Comparison of ENCODE assay signal across 8 mouse cellular contexts in genomic region chr11:107012324-107013017, GRCm38 (mm10). TPM values are rescaled to one million over a fixed set of nuclear protein-coding genes. Genes with fewer than 3 reads are reported as not detected.
DNase-seq lines count a peak whose midpoint lies in the region; ATAC-seq and TF ChIP-seq lines count a peak whose summit lies in the region.

No protein-coding gene starts in this region.

- peak overlapping the region; percentile 90 for H3K4me3 ChIP-seq in brown adipose tissue, adult 24 weeks (ENCODE audit: insufficient read depth, low read depth, low read length)
- peak overlapping the region; percentile 53 for H3K4me3 ChIP-seq in heart, embryonic 15.5 days
- H3K4me3 ChIP-seq in liver, embryonic 14.5 days (ENCODE audit: insufficient read depth in 1 of 2, low read depth in 2 of 2, low read length in 2 of 2): peak overlapping the region; percentile 79 to 91
- H3K4me3 ChIP-seq in neural tube, embryonic 11.5 days (ENCODE audit: low read depth, low read length): peak overlapping the region; percentile 55
- peak overlapping the region; percentile 48 for H3K4me3 ChIP-seq in stomach, postnatal 0 days (ENCODE audit: low read depth, low read length)

- H3K9me3 ChIP-seq in heart, embryonic 15.5 days (replicated peaks): no peaks in the 10 kb centered on the region
- no peaks in the 10 kb centered on the region; the same call in 1 of the 2 replicates for H3K9me3 ChIP-seq in liver, embryonic 14.5 days (ENCODE audit: control insufficient read depth, low read length)
- H3K9me3 ChIP-seq in neural tube, embryonic 11.5 days (ENCODE audit: control insufficient read depth, low read length): no peaks in the 10 kb centered on the region
- H3K9me3 ChIP-seq in stomach, postnatal 0 days (ENCODE audit: control insufficient read depth, low read length): no peaks in the 10 kb centered on the region

- TF ChIP-seq EP300 in liver, embryonic 14.5 days (IDR thresholded peaks at IDR 0.05; ENCODE audit: low read depth): no peak; the same call in 1 of the 2 replicates
- TF ChIP-seq EP300 in stomach, postnatal 0 days (optimal IDR thresholded peaks at IDR 0.05): no peak

- DNase-seq in CD4-positive, CD25-positive, alpha-beta regulatory T cell, adult 2 months (ENCODE audit: low read depth, low spot score): peak; percentile 98
- DNase-seq in fibroblast of lung, adult 2 months (ENCODE audit: low read depth): peak; percentile 97
- peak; percentile 97 for DNase-seq in kidney, postnatal 25 days
- peak; percentile 89 to 94 (median 92) for DNase-seq in liver, embryonic 14.5 days (ENCODE audit: low read depth in 3 of 3, low spot score in 3 of 3)
- DNase-seq in neural tube, embryonic 11.5 days (ENCODE audit: low spot score): peak; percentile 98
- DNase-seq in stomach, postnatal 0 days (ENCODE audit: low spot score): peak; percentile 97

- TF ChIP-seq CTCF in liver, embryonic 14.5 days (IDR thresholded peaks at IDR 0.05; ENCODE audit: low read depth): no peak
- TF ChIP-seq CTCF in stomach, postnatal 0 days (IDR thresholded peaks at IDR 0.05; ENCODE audit: low read depth): no peak

- ATAC-seq in heart, embryonic 15.5 days (replicated peaks; ENCODE audit: insufficient number of reproducible peaks, insufficient read depth, low FRiP score, low read depth): peak; percentile 90
- peak; percentile 93 for ATAC-seq in liver, embryonic 14.5 days (ENCODE audit: insufficient read depth)
- ATAC-seq in neural tube, embryonic 11.5 days (ENCODE audit: insufficient read depth, low FRiP score, low TSS enrichment): peak; percentile 95
- peak; percentile 91 for ATAC-seq in stomach, postnatal 0 days (ENCODE audit: low FRiP score, low TSS enrichment)

- peaks cover 6% of the 10 kb centered on the region; the same call in 1 of the 2 replicates for H3K27me3 ChIP-seq in heart, embryonic 15.5 days
- no peaks in the 10 kb centered on the region for H3K27me3 ChIP-seq in liver, embryonic 14.5 days (ENCODE audit: control insufficient read depth, insufficient read depth, low read length)
- H3K27me3 ChIP-seq in neural tube, embryonic 11.5 days (ENCODE audit: control insufficient read depth, insufficient read depth, low read length): no peaks in the 10 kb centered on the region
- H3K27me3 ChIP-seq in stomach, postnatal 0 days (ENCODE audit: control insufficient read depth, insufficient read depth, low read length): no peaks in the 10 kb centered on the region

- under 1% methylated on average over 37 of the region's 37 CpGs for WGBS in heart, embryonic 15.5 days
- WGBS in liver, embryonic 14.5 days (ENCODE audit: insufficient replicate concordance): under 1% methylated on average over 37 of the region's 37 CpGs
- under 1% methylated on average over 37 of the region's 37 CpGs for WGBS in neural tube, embryonic 11.5 days
- WGBS in stomach, postnatal 0 days: under 1% methylated on average over 37 of the region's 37 CpGs

- H3K4me2 ChIP-seq in heart, embryonic 15.5 days: peak overlapping the region; percentile 60
- peak overlapping the region; percentile 91 for H3K4me2 ChIP-seq in liver, embryonic 14.5 days (ENCODE audit: low read depth)
- peak overlapping the region; percentile 48 for H3K4me2 ChIP-seq in neural tube, embryonic 11.5 days (ENCODE audit: low read depth)
- peak overlapping the region; percentile 42 for H3K4me2 ChIP-seq in stomach, postnatal 0 days (replicated peaks; ENCODE audit: low read depth)

- H3K27ac ChIP-seq in brown adipose tissue, adult 24 weeks (replicated peaks; ENCODE audit: low read depth, low read length): peak overlapping the region; percentile 97
- H3K27ac ChIP-seq in heart, embryonic 15.5 days: peak overlapping the region; percentile 94
- H3K27ac ChIP-seq in liver, embryonic 14.5 days: peak overlapping the region; percentile 94
- H3K27ac ChIP-seq in neural tube, embryonic 11.5 days (ENCODE audit: low read depth, low read length): peak overlapping the region; percentile 76
- H3K27ac ChIP-seq in stomach, postnatal 0 days (replicated peaks): peak overlapping the region; percentile 97

- peak overlapping the region; percentile 61 for H3K9ac ChIP-seq in heart, embryonic 15.5 days
- peak overlapping the region; percentile 97 for H3K9ac ChIP-seq in liver, embryonic 14.5 days (replicated peaks)
- peak overlapping the region; percentile 79 for H3K9ac ChIP-seq in neural tube, embryonic 11.5 days (ENCODE audit: low read length)
- H3K9ac ChIP-seq in stomach, postnatal 0 days (ENCODE audit: low read length): peak overlapping the region; percentile 67

- no peaks in the 10 kb centered on the region for H3K36me3 ChIP-seq in heart, embryonic 15.5 days
- no peaks in the 10 kb centered on the region for H3K36me3 ChIP-seq in liver, embryonic 14.5 days (replicated peaks; ENCODE audit: control insufficient read depth, insufficient read depth, low read depth)
- no peaks in the 10 kb centered on the region for H3K36me3 ChIP-seq in neural tube, embryonic 11.5 days (ENCODE audit: control insufficient read depth, insufficient read depth, low read length)
- H3K36me3 ChIP-seq in stomach, postnatal 0 days (ENCODE audit: control insufficient read depth, insufficient read depth, low read length): no peaks in the 10 kb centered on the region

- H3K4me1 ChIP-seq in brown adipose tissue, adult 24 weeks (ENCODE audit: control insufficient read depth, insufficient read depth, insufficient read length, low read length): peaks cover 6% of the 10 kb centered on the region
- H3K4me1 ChIP-seq in heart, embryonic 15.5 days (replicated peaks): peaks cover 15% of the 10 kb centered on the region
- H3K4me1 ChIP-seq in liver, embryonic 14.5 days (replicated peaks; ENCODE audit: control insufficient read depth in 2 of 2, insufficient read depth in 2 of 2, low read length in 1 of 2): peaks cover 3 to 6% of the 10 kb centered on the region in 2 experiments; a peak in 3 of 4 replicates
- no peaks in the 10 kb centered on the region for H3K4me1 ChIP-seq in neural tube, embryonic 11.5 days (ENCODE audit: control insufficient read depth, insufficient read depth, low read length)
- H3K4me1 ChIP-seq in stomach, postnatal 0 days (replicated peaks; ENCODE audit: control insufficient read depth, insufficient read depth): no peaks in the 10 kb centered on the region

RNA-seq across cellular contexts. Expression of gene 1810010H24Rik, which starts 13.0 kb away (rescaled TPM):
- 2.5 and 2.8 TPM in 2 replicates for polyA plus RNA-seq in brown adipose tissue, adult 24 weeks (2012; ENCODE audit: insufficient read depth, insufficient read length, missing spikeins)
- 3.1 and 3.2 TPM in 2 replicates for polyA plus RNA-seq in heart, embryonic 15.5 days (2015; fragmentation: Nextera tagmentation; extraction: Ambion mirVana)
- polyA plus RNA-seq in liver, embryonic 14.5 days (2012; rRNA removed): 1.8 and 1.9 TPM in 2 replicates
- polyA plus RNA-seq in liver, embryonic 14.5 days (2014; fragmentation: Nextera tagmentation; extraction: Ambion mirVana): 2.6 and 3.9 TPM in 2 replicates
- 3.5 and 4.5 TPM in 2 replicates for polyA plus RNA-seq in neural tube, embryonic 11.5 days (2014; fragmentation: Nextera tagmentation; extraction: Ambion mirVana)
- polyA plus RNA-seq in stomach, postnatal 0 days (2015; fragmentation: Nextera tagmentation; extraction: Ambion mirVana): 6.3 and 6.8 TPM in 2 replicates

RNA-seq across cellular contexts. Expression of gene Kpna2, which starts 13.1 kb away (rescaled TPM):
- polyA plus RNA-seq in brown adipose tissue, adult 24 weeks (2012; ENCODE audit: insufficient read depth, insufficient read length, missing spikeins): 11.1 and 13.8 TPM in 2 replicates
- 231 and 256 TPM in 2 replicates for polyA plus RNA-seq in heart, embryonic 15.5 days (2015; fragmentation: Nextera tagmentation; extraction: Ambion mirVana)
- 133 and 158 TPM in 2 replicates for polyA plus RNA-seq in liver, embryonic 14.5 days (2012; rRNA removed)
- polyA plus RNA-seq in liver, embryonic 14.5 days (2014; fragmentation: Nextera tagmentation; extraction: Ambion mirVana): 277 and 283 TPM in 2 replicates
- polyA plus RNA-seq in neural tube, embryonic 11.5 days (2014; fragmentation: Nextera tagmentation; extraction: Ambion mirVana): 632 and 636 TPM in 2 replicates
- polyA plus RNA-seq in stomach, postnatal 0 days (2015; fragmentation: Nextera tagmentation; extraction: Ambion mirVana): 146 and 158 TPM in 2 replicates

Comparison
In these comparisons a context has a peak if more than half of its experiments do, and no peak if none do; other contexts are left out.
1. Peak in every context shown above with its lines: DNase-seq, ATAC-seq, H3K4me3 ChIP-seq and H3K27ac ChIP-seq.